Mouse (Mus musculus) kidney, embryonic 14.5 days (tissue): Measurements from ENCODE around the gene 6330409D20Rik. TPM values are rescaled to one million over a fixed set of nuclear protein-coding genes. Genes with fewer than 3 reads are reported as not detected.

Experiments used
- ATAC-seq: fragments of 200-750 bp; cut with Nextera tagmentation; 2 replicates; pipeline ENCODE4 v1.8.0; 2017; ENCODE audit warnings: moderate number of reproducible peaks, mild to moderate bottlenecking, moderate TSS enrichment, moderate library complexity; ENCODE audit not compliant: low FRiP score, low TSS enrichment
- H3K27ac ChIP-seq: fragments of 300-500 bp; sonication (generic); 2 replicates; pipeline ENCODE4 v1.5.1; 2014; ENCODE audit warnings: low read depth, mild to moderate bottlenecking, low read length, moderate library complexity, mixed read lengths
- H3K27me3 ChIP-seq: fragments of 300-500 bp; sonication (generic); 2 replicates; pipeline ENCODE4 v1.6.1; 2014; ENCODE audit warnings: mild to moderate bottlenecking, low read length; ENCODE audit not compliant: control insufficient read depth, insufficient read depth
- H3K36me3 ChIP-seq: fragments of 300-500 bp; sonication (generic); 2 replicates; pipeline ENCODE4 v1.6.1; 2014; ENCODE audit warnings: low read length, mixed read lengths; ENCODE audit not compliant: control insufficient read depth, insufficient read depth
- H3K4me1 ChIP-seq: fragments of 300-500 bp; sonication (generic); 2 replicates; pipeline ENCODE4 v1.6.1; 2014; ENCODE audit warnings: low read length, mixed read lengths; ENCODE audit not compliant: control insufficient read depth, insufficient read depth
- H3K4me2 ChIP-seq: fragments of 300-500 bp; sonication (generic); replicated peaks from 2 replicates; pipeline ENCODE4 v1.6.1; 2014; ENCODE audit warnings: low read depth, mild to moderate bottlenecking, low read length
- H3K4me3 ChIP-seq: fragments of 300-500 bp; sonication (generic); 2 replicates; pipeline ENCODE4 v1.5.1; 2014; ENCODE audit warnings: mild to moderate bottlenecking, low read length
- H3K9ac ChIP-seq: fragments of 300-500 bp; sonication (generic); 2 replicates; pipeline ENCODE4 v1.6.1; 2014; ENCODE audit warnings: low read depth, mild to moderate bottlenecking, low read length, moderate library complexity
- H3K9me3 ChIP-seq: fragments of 300-500 bp; sonication (generic); 2 replicates; pipeline ENCODE4 v1.6.1; 2016; ENCODE audit warnings: low read length; ENCODE audit not compliant: control insufficient read depth
- WGBS: fragments of 180-500 bp; shearing (Covaris S2); extraction: QIAGEN DNeasy Blood & Tissue Kit; methylation state at CpG from one replicate; pipeline ENCODE4 v1.1.7; 2014; 5-methylcytosine and 5-hydroxymethylcytosine counted together
- polyA plus RNA-seq: library from polyadenylated mRNA; unstranded; fragments of >200 nt; fragmentation: Nextera tagmentation; extraction: Ambion mirVana; gene quantifications from 2 replicates; pipeline ENCODE4 v1.2.1, GENCODE M21; 2014

Gene 6330409D20Rik
- polyA plus RNA-seq, 1 experiment from 2014 or later = not detected

DNA sequence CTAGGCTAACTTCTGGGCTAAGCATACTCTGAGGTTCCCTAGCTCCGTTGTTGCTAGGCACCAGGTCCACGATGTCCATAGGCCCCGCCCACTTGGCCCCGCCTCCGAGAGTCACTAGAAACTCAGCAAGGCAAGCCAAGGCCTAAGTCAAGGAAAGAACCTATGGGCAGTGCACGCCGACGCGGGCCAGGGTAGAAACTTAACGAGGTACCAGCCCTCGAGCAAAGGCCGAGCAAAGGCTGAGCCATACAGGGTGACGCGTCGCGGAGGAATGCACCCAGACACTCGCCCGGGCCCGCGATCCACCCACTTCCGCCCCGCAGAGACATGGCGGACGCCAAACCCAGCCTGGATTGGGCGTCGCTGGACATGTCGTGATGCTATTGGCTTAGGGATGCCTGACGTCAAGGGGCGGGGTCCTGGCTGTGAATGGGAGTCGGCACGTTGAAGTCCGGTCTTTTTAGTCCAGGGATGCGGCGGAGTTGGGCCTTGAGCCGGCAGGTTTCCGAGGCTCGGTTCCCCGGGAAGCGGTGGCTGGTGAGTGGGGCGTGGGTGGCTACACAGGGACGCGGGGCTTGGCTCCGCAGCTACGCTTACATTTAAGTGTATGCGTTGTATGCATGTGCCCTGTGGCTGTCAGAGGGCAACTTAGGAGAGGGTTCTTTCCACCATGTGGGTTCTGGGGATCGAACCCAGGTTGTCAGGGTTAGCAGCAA lies 34.7 kb upstream of the 6330409D20Rik start, which contains the start of the genes Ttc16 and Ptrh1:
Gene Ttc16, minus strand, starts transcription at position 275 of the 716 bp plus-strand sequence.
Gene Ptrh1, plus strand, starts transcription at position 428 of the 716 bp plus-strand sequence.
- under 1% methylated on average over 46 of the region's 46 CpGs for WGBS

DNA sequence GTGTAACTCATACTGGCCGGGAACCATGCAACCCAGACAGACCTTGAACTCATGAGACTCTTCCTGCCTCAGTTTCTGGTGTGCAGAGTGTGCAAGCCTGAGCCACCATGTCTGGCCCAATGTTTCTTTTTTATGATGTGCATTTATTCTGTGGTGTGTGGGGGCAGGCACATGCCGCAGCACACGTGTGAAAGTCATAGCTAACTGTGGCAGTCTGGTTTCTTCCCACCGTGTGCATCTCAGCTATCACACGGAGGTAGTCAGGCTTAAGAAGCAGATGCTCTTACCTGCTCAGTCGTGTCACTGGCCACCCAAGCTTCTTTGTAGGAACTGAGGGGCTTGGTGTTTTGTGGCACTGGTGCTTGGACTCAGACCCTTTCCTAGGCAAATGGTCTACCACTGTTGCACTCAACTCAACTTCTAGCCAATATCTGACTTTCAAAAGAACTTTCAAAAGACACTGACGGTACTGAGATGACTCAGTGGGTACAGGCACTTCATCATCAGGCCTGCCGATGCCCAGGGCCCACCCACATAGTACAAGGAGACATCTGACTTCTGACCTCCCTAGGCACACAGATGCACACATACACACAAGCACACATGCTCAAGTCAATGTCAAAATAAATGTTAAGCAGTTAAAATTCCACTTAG lies 31.9 kb upstream of the 6330409D20Rik start:
- Histone ChIP-seq H3K4me1 (peaks cover 6% of the 10 kb centered on the region; the same call in 1 of the 2 replicates), H3K27ac (no peak overlapping the region), H3K4me3 (no peak overlapping the region), H3K27me3 (no peaks in the 10 kb centered on the region), H3K9ac (no peak overlapping the region), H3K9me3 (no peaks in the 10 kb centered on the region), H3K4me2 (no peak overlapping the region), H3K36me3 (no peaks in the 10 kb centered on the region)
- WGBS = 78% methylated on average over 8 of the region's 8 CpGs
- no peak for ATAC-seq

More for the DNA sequence above, 34.7 kb upstream of the 6330409D20Rik start, which contains the start of the genes Ttc16 and Ptrh1:
- Histone ChIP-seq H3K9ac (peak within 1 kb of the TSS; percentile 50), H3K27me3 (no peaks in the 10 kb centered on the region), H3K27ac (no peak within 1 kb of the TSS), H3K4me3 (peak within 1 kb of the TSS; percentile 61), H3K4me2 (peak within 1 kb of the TSS; percentile 88), H3K9me3 (no peaks in the 10 kb centered on the region), H3K4me1 (peaks cover 6% of the 10 kb centered on the region; the same call in 1 of the 2 replicates), H3K36me3 (no peaks in the 10 kb centered on the region)
- ATAC-seq = peak; percentile 96

DNA sequence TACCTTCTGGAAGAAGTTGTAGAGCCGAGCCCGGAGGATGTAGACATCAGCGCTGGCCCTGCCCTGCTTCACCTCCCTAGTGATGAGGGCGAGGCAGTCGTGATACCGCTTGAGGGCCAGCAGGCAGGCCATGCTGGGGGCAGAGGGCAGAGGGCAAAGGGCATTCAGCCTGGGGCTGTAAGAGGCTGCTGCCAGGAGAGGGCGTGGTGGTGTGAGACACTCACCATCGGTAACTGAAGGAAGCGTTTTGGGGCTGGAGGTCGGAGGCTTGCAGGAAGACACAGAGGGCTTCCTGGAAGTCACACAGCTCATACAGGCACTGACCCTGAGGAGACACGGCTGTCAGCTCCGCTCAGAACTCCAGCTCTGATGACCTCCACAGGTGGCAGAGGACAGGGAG lies 31.1 kb upstream of the 6330409D20Rik start:
- no peak for ATAC-seq
- Histone ChIP-seq H3K9ac (no peak overlapping the region), H3K4me3 (no peak overlapping the region), H3K27me3 (no peaks in the 10 kb centered on the region), H3K27ac (no peak overlapping the region), H3K4me2 (no peak overlapping the region), H3K9me3 (no peaks in the 10 kb centered on the region), H3K4me1 (peaks cover 6% of the 10 kb centered on the region; the same call in 1 of the 2 replicates), H3K36me3 (no peaks in the 10 kb centered on the region)
- WGBS = 26% methylated on average over 12 of the region's 12 CpGs

DNA sequence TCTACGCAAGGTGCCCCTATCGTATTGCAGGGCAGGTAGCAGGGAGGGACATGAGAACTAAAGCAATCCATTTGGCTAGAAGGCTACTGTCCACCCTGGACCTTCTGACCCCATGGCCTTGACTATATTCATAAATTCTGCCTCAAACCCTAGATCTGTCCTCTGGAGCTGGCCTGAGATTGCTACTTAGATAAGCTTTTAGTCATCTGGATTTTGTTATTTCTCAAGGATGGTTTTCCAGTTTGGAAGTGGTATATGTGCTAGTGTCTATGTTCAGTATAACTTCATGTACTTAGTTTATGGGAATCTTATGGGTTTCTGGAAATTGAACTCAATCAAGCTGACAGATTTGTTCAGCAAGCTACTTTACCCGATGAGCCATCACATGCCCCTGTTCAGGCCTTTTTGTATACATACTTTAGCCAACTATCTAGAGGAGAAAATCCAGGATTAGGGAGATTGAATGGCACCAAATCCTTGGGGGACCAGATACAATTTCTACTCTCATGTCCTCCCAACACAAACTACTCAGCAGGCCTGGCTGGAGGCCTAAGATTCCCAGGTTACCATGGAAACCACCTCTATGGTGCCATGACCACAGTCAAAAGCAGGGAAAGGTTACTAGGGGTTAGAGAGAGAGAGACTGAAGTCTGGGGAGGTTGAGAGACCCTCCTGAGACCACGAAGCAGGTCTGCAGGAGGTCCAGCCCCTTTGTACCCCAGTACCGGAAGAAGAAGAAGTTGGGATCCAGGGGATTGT lies 28.7 kb upstream of the 6330409D20Rik start:
- Histone ChIP-seq H3K9ac (no peak overlapping the region), H3K27ac (no peak overlapping the region), H3K4me3 (no peak overlapping the region), H3K27me3 (no peaks in the 10 kb centered on the region), H3K9me3 (no peaks in the 10 kb centered on the region), H3K36me3 (no peaks in the 10 kb centered on the region), H3K4me2 (no peak overlapping the region), H3K4me1 (no peaks in the 10 kb centered on the region)
- no peak for ATAC-seq
- 82% methylated on average over 5 of the region's 5 CpGs for WGBS

DNA sequence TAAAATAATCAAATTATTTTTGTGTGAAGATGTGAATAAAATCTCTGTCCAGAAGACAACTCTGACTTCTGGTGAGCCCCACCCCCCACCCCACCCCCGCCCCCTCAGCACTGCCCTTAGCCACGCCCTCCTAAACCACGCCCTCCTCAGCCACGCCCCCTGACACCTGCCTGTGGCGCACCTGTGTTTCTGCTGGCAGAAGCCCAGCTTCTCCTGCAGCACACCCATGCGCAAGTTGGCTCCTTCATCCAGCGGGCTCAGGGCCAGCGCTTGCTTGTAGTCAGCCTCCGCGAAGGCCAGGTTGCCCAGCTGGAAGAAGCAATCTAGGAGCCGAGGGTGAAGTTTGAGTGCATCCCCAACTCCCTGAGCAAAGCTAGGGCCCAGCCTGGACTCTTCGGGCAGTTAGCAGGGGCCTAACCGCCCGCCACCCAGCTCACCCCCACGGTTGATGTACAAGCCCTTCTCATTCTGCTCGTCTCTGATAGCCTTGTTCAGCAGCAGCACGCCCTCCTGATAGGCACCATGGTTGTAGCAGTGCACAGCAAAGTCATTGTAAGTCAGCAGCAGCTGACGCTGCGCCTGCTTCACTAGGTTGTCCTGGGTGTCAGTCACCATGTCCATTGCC lies 28.0 kb upstream of the 6330409D20Rik start:
- 54% methylated on average over 19 of the region's 19 CpGs for WGBS
- Histone ChIP-seq H3K4me2 (no peak overlapping the region), H3K36me3 (no peaks in the 10 kb centered on the region), H3K9ac (no peak overlapping the region), H3K27ac (no peak overlapping the region), H3K4me1 (no peaks in the 10 kb centered on the region), H3K4me3 (no peak overlapping the region), H3K9me3 (no peaks in the 10 kb centered on the region), H3K27me3 (no peaks in the 10 kb centered on the region)
- no peak for ATAC-seq

DNA sequence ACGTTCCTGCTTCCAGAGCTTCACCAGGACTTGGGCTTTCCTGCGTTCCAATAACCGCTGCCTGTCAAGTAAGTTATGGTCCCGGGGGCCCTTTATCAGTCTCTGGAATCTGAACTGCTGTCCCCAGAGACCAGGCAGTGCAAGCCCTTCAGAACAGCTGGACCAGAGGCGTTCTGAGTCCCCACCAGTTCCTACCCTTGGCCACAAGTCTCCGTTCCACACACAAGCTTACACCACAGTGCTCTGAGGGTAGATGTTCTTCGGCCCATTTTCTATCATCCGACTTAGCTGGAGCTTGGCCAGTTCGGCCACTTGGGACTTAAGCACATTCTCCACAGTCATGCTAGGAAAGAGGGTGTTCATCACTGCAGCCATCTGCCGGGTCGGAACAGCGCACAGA lies 26.4 kb upstream of the 6330409D20Rik start:
- no peak for ATAC-seq
- peaks cover 8% of the 10 kb centered on the region; the same call in 1 of the 2 replicates for H3K36me3 ChIP-seq
- H3K4me1 ChIP-seq = no peaks in the 10 kb centered on the region
- no peaks in the 10 kb centered on the region for H3K27me3 ChIP-seq
- no peak overlapping the region for H3K4me2 ChIP-seq
- no peak overlapping the region for H3K27ac ChIP-seq
- H3K9me3 ChIP-seq = no peaks in the 10 kb centered on the region
- no peak overlapping the region for H3K9ac ChIP-seq
- H3K4me3 ChIP-seq = no peak overlapping the region
- WGBS = 64% methylated on average over 12 of the region's 12 CpGs

DNA sequence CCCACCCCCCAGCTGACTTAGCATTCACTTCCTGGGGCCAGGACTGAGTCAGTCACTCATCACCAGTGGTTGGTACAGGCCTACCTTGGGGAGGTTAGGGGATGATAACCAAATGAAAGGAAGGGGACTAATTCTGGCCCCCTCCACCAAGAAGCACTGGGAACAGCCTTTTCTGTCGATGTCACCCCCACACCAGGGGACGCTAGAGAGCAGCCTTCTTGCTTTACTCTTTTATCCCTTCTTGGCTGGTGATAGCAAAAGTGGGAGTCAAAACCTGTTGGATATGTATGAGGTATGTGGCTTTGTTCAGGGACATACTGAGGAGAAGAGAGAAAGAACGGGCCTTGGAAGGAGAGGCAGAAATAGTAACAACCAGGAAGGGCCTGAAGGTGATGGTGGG lies 22.5 kb upstream of the 6330409D20Rik start:
- Histone ChIP-seq H3K36me3 (peaks cover 29% of the 10 kb centered on the region), H3K4me3 (no peak overlapping the region), H3K4me1 (no peaks in the 10 kb centered on the region), H3K9ac (no peak overlapping the region), H3K9me3 (no peaks in the 10 kb centered on the region), H3K27me3 (no peaks in the 10 kb centered on the region), H3K4me2 (no peak overlapping the region), H3K27ac (no peak overlapping the region)
- WGBS = 82% methylated on average over 3 of the region's 3 CpGs
- ATAC-seq = no peak

DNA sequence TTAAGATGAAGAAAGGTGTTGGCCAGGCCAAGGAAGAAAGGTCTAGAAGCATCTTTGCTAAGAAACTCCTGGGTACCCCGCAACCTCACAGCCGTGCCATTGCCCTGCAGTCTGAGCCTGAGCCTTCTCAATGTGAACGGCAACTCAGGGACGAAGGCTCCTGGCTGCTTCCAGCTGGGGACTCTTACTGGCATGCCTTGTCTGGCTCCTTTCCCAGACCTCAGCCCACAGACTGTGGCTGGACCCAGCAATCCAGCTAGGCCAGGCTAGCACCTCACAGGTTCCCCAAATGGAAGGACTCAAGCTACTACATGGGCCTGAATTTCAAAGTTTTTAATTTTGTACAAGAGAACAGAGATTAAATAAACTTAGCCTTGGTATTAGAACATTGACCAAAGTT lies 21.0 kb upstream of the 6330409D20Rik start:
- 90% methylated on average over 4 of the region's 4 CpGs for WGBS
- Histone ChIP-seq H3K27me3 (no peaks in the 10 kb centered on the region), H3K36me3 (peaks cover 29% of the 10 kb centered on the region), H3K27ac (no peak overlapping the region), H3K9ac (no peak overlapping the region), H3K4me1 (no peaks in the 10 kb centered on the region), H3K4me3 (no peak overlapping the region), H3K9me3 (no peaks in the 10 kb centered on the region), H3K4me2 (no peak overlapping the region)
- ATAC-seq = no peak
